Mouse (Mus musculus): Measurements from ENCODE around the gene Nsg2. TPM values are rescaled to one million over a fixed set of nuclear protein-coding genes. Genes with fewer than 3 reads are reported as not detected.
A peak's percentile ranks its signal among the peaks of the same experiment; 100 is the strongest.

The Nsg2 gene
- polyA plus RNA-seq, 1 experiment, result 982 TPM

DNA sequence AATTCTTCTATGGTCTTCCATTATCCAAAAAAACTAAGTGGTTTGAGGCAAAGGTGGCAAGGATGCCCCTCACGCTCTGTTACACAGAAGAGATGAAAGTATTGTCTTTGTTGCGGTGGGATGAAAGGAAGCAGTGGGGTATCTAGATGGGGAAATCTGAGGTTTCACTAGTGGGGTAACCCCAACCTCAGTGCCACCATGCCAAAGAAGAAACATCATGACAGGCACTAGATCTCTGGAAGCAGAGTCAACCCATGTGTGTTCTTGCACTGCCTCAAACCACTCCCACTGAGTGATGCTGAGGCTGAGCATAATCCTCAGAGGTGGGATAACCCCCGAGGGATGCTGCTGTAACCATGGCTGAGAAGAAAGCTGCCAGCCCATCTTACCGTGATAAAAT, 95.5 kb downstream of the Nsg2 start:
- DNase-seq (ENCODE audit: low read depth), result no peak
- no peak for TF ChIP-seq CTCF (IDR thresholded peaks at IDR 0.05; ENCODE audit: borderline replicate concordance, extremely low read depth, insufficient read depth, insufficient read length)
- TF ChIP-seq POLR2A (IDR thresholded peaks at IDR 0.05; ENCODE audit: borderline replicate concordance, extremely low read depth, insufficient read depth, insufficient read length, poor library complexity, severe bottlenecking), result no peak

DNA sequence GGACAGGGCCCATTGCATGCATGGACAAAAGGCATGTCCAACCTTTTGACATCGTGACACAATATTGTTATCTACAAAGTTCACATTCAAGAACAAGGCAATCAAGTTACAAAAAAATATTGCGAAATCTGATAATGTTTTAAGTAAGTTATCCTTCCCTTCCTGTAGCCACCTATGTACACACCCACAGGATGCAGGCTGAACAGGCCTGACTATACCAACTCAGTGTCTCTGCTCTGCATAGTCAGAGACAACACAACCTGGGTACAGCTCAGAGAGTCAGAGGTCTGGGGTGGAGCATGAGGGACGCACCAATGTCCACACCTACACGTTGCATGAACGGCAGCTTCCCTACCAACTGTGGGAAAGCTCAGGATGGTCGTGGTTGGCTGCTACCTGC, 96.1 kb downstream of the Nsg2 start:
- no peak for DNase-seq (ENCODE audit: low read depth)
- TF ChIP-seq POLR2A (IDR thresholded peaks at IDR 0.05; ENCODE audit: borderline replicate concordance, extremely low read depth, insufficient read depth, insufficient read length, poor library complexity, severe bottlenecking) (no peak), CTCF (IDR thresholded peaks at IDR 0.05; ENCODE audit: borderline replicate concordance, extremely low read depth, insufficient read depth, insufficient read length) (no peak)

DNA sequence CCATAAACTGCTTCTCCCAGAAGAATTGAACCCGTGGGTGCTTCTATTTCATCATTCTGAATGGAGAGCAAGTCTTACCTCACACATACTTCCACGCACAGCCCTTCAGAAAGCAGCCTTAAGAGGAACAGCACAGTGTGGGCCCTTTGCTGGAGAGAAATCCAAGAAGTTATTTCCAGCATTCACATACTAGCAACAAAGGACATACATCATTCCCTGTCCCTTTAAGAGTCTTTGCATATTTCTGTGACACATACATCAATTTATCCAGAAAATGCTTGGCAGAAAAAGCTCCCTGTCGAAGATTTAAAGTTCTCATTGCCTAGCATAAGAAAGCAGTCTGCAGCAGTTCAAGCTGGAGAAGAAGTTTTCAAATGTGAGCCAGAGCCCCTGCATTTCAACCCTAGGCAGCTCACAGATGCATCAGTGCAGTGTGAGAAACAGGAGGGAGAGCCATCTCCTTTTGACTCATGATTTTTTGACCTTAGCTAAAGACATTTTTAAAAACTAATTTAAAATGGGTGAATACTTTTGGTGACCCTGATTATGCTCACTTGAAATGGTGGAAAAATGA, 100.9 kb downstream of the Nsg2 start:
- no peak for DNase-seq (ENCODE audit: low read depth)
- TF ChIP-seq CTCF (IDR thresholded peaks at IDR 0.05; ENCODE audit: borderline replicate concordance, extremely low read depth, insufficient read depth, insufficient read length), result no peak
- TF ChIP-seq POLR2A (IDR thresholded peaks at IDR 0.05; ENCODE audit: borderline replicate concordance, extremely low read depth, insufficient read depth, insufficient read length, poor library complexity, severe bottlenecking), result no peak

DNA sequence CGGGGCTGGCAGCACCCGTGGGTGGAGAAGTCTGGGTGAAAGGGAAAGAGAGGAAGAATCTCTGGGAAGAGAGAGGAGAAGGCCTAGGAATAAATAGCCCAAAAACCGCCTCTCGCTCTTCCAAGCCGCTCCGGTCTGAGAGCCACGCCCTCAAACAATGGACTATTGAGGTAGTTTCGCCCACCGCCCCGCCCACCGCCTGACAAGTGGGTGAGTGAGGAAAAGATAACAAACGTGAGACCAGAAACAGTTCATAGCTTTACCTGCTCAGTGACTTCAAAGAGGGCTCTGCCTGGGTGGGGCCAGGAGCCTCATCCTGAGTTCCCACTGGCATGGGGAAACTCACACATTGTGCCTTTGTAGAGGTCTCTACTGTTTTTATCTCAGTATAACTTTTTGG, 102.7 kb downstream of the Nsg2 start:
- DNase-seq (ENCODE audit: low read depth), result peak; percentile 41
- no peak for TF ChIP-seq CTCF (IDR thresholded peaks at IDR 0.05; ENCODE audit: borderline replicate concordance, extremely low read depth, insufficient read depth, insufficient read length)
- no peak for TF ChIP-seq POLR2A (IDR thresholded peaks at IDR 0.05; ENCODE audit: borderline replicate concordance, extremely low read depth, insufficient read depth, insufficient read length, poor library complexity, severe bottlenecking)

DNA sequence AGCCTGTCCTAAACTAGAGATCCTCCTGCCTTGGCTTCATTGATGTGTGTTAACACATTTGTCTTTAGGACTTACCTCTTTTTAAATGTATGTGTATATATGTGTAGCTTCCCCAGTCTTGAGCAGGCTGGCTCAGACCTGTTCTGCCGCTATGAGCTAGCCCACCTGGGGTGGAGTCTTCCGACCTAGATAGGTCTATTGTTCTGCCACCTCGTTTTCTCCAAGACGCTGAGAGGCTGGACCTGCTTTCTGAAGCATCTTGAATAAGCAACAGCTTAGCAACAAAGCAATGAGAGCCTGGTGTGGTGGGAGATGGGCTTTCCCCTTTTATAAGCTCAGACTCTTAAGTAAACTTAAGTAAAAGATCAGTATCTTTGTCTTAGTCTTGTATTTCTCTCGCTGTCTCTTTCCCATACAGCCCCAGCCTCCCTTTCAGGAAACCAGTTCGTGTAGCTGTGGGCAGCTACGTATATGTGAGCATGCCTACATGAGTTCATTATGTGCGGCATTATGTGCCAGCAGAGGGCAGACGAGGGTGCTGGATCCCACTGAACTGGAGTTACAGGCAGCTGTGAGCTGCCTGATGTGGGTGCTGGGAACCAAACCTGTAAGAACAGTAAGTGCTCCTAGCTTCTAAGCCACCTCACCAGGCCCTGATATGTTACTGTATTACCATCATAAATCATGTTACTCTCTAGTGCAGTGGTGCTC, 104.3 kb downstream of the Nsg2 start:
- TF ChIP-seq POLR2A (IDR thresholded peaks at IDR 0.05; ENCODE audit: borderline replicate concordance, extremely low read depth, insufficient read depth, insufficient read length, poor library complexity, severe bottlenecking), result no peak
- 0 out of 2 replicates have a peak, but pooled peaks have one; percentile 4 for TF ChIP-seq CTCF (IDR thresholded peaks at IDR 0.05; ENCODE audit: borderline replicate concordance, extremely low read depth, insufficient read depth, insufficient read length)
- no peak for DNase-seq (ENCODE audit: low read depth)

DNA sequence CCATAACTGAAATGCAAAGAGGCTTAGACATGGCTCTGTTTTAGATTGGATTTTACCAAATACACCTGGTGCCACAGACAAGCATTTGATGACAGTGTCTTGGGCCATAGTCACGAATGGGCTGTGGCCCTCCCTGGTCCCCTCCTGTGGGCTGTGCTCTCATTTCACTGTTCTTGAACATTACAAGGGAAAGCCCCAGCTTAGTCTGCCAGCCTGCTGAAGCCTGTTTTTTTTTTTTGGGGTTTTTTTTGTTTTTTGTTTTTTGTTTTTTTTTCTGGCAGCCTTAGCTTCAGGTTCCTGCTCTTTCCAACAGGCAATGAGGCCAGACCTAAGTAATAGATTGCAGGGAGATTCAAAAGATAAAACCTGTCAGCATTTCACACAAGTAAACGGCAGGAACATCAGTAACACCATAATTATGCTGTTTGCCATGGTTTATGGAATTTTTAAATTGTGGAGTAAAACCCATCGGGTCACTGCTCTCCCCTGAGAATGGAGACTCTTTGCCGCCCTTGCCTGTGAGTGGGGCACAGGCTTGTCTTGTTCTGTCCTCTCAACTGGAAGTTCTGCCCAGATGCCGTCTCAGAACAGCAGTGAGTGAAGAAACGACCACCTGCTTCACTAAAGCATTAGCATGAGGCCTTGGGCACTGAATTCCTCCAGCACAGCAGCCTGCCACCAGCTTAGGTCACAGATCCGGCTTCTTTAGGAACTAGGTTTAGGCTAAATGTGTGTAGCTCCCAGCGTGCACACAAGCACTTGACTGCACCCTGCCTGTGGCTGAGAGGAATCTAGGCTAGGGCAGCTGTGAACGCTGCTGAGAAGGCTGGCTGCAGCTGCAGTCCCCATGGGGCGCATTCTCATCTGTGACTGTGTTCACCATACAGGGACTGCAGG, 105.7 kb downstream of the Nsg2 start:
- TF ChIP-seq POLR2A (IDR thresholded peaks at IDR 0.05; ENCODE audit: borderline replicate concordance, extremely low read depth, insufficient read depth, insufficient read length, poor library complexity, severe bottlenecking) (no peak), CTCF (IDR thresholded peaks at IDR 0.05; ENCODE audit: borderline replicate concordance, extremely low read depth, insufficient read depth, insufficient read length) (peak; percentile 27; the same call in 1 of the 2 replicates)
- DNase-seq (ENCODE audit: low read depth), result peak; percentile 85

DNA sequence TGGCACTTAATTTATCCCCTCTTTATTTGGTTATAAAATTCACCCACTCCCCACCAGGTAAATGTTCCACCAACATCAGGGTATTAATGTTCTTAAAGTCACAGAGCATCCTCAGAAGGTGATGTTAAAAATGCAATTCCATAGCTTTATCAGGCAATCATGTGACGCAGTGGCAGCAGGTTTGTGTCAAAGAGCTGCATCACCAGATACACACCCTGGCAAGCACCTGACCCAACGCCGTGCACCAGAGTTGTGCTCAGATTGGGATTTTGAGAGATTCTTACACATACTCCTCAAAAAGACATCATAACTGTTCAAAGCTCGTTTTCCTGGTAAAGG, 106.4 kb downstream of the Nsg2 start:
- DNase-seq (ENCODE audit: low read depth), result no peak
- TF ChIP-seq CTCF (IDR thresholded peaks at IDR 0.05; ENCODE audit: borderline replicate concordance, extremely low read depth, insufficient read depth, insufficient read length) (no peak), POLR2A (IDR thresholded peaks at IDR 0.05; ENCODE audit: borderline replicate concordance, extremely low read depth, insufficient read depth, insufficient read length, poor library complexity, severe bottlenecking) (no peak)

DNA sequence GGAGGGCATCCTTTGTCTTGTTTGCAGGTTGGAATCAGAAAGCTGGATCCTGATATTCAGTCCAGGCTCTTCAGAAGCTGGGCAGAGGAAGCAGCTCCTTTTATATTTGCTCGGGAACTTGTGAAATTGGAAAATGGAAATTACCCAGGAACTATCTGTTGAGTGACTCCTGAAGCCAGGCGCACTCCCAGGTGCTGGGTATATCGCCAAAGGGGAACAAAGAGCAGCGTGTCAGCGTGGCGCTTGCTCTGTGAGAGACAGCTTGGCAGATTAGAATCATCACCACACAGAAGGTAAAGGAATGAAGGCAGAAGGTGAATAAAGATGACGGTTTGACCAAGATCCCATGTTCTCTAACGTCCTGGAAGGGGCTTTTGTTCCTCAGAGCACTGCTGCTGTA, 108.2 kb downstream of the Nsg2 start:
- DNase-seq (ENCODE audit: low read depth), result peak; percentile 74
- TF ChIP-seq CTCF (IDR thresholded peaks at IDR 0.05; ENCODE audit: borderline replicate concordance, extremely low read depth, insufficient read depth, insufficient read length), result no peak
- no peak for TF ChIP-seq POLR2A (IDR thresholded peaks at IDR 0.05; ENCODE audit: borderline replicate concordance, extremely low read depth, insufficient read depth, insufficient read length, poor library complexity, severe bottlenecking)

Other genes starting within 250 kb of the Nsg2 start
- 29.0 and 41.5 TPM in 2 replicates for gene Cpeb4, start 128.3 kb upstream of the Nsg2 start, polyA plus RNA-seq (2012; rRNA removed)
- gene 4930524B15Rik, start 34.9 kb upstream of the Nsg2 start, polyA plus RNA-seq (2012; rRNA removed), result 0.33 TPM in 2 replicates
- 0.11 TPM in 1 of 2 replicates, not detected in the other for gene Il9r, start 199.8 kb downstream of the Nsg2 start, polyA plus RNA-seq (2012; rRNA removed)
- gene Snrnp25, start 205.0 kb downstream of the Nsg2 start, polyA plus RNA-seq (2012; rRNA removed), result 38.8 and 52.4 TPM in 2 replicates
- gene Rhbdf1, start 221.8 kb downstream of the Nsg2 start, polyA plus RNA-seq (2012; rRNA removed), result 39.7 and 44.3 TPM in 2 replicates
- 18.6 and 21.3 TPM in 2 replicates for gene Mpg, start 226.0 kb downstream of the Nsg2 start, polyA plus RNA-seq (2012; rRNA removed)